Mouse (Mus musculus) C2C12 (cell line): ENCODE results near the gene Ccdc107.

Experiments
- CEBPB ChIP-seq: IDR thresholded peaks from one replicate; pipeline ENCODE4 v1.6.1; 2011; ENCODE audit warnings: low read depth, mild to moderate bottlenecking, control low read depth, moderate library complexity
- CTCF ChIP-seq: IDR thresholded peaks from one replicate; pipeline ENCODE4 v1.5.1; 2011; ENCODE audit not compliant: control insufficient read depth, insufficient read depth, insufficient read length
- FOSL1 ChIP-seq: IDR thresholded peaks from one replicate; pipeline ENCODE4 v1.8.0; 2011; ENCODE audit warnings: mild to moderate bottlenecking, low read length; ENCODE audit not compliant: poor library complexity, insufficient read depth, severe bottlenecking
- MAX ChIP-seq: IDR thresholded peaks from one replicate; pipeline ENCODE4 v1.6.1; 2011; ENCODE audit warnings: mild to moderate bottlenecking, control low read depth
- MYOD1 ChIP-seq: IDR thresholded peaks from one replicate; pipeline ENCODE4 v1.6.1; 2011; ENCODE audit warnings: low read depth; ENCODE audit not compliant: control insufficient read depth, insufficient read length
- MYOG ChIP-seq: IDR thresholded peaks from one replicate; pipeline ENCODE4 v1.6.1; 2011; ENCODE audit not compliant: control insufficient read depth, insufficient read length; ENCODE audit errors: extremely low read depth
- USF1 ChIP-seq: IDR thresholded peaks from one replicate; pipeline ENCODE4 v1.6.1; 2011; ENCODE audit warnings: low read depth, mild to moderate bottlenecking, control low read depth, moderate library complexity

GRCm38 (mm10) chr4:43511675-43512454 is 19.2 kb downstream of the Ccdc107 start:
- TF ChIP-seq CTCF (no peak), MAX (no peak), USF1 (no peak), CEBPB (no peak), MYOG (no peak), MYOD1 (no peak), FOSL1 (no peak)
